Mouse (Mus musculus): ENCODE results near the gene Pam. TPM values are rescaled to one million over a fixed set of nuclear protein-coding genes. Genes with fewer than 3 reads are reported as not detected.

The Pam gene
- polyA plus RNA-seq, 1 experiment = 3.4 TPM

GRCm38 (mm10) chr1:98049756-98050155, 45.7 kb downstream of the Pam start:
- TF ChIP-seq FLI1 (IDR thresholded peaks at IDR 0.05; ENCODE audit: low read length) (no peak), GATA1 (IDR thresholded peaks at IDR 0.05; ENCODE audit: borderline replicate concordance, low read length) (no peak)
- no peaks in the 10 kb centered on the region for H3K9me3 ChIP-seq
- peaks cover 9% of the 10 kb centered on the region for H3K4me1 ChIP-seq
- no peaks in the 10 kb centered on the region for H3K36me3 ChIP-seq (replicated peaks; ENCODE audit: low read length)
- H3K4me3 ChIP-seq (replicated peaks) = no peak overlapping the region
- H3K27me3 ChIP-seq (replicated peaks) = no peaks in the 10 kb centered on the region

GRCm38 (mm10) chr1:98048218-98048801, 47.1 kb downstream of the Pam start:
- H3K36me3 ChIP-seq (replicated peaks; ENCODE audit: low read length) = no peaks in the 10 kb centered on the region
- no peaks in the 10 kb centered on the region for H3K9me3 ChIP-seq
- H3K27me3 ChIP-seq (replicated peaks) = no peaks in the 10 kb centered on the region
- no peak overlapping the region for H3K4me3 ChIP-seq (replicated peaks)
- H3K4me1 ChIP-seq = peaks cover 9% of the 10 kb centered on the region
- no peak for TF ChIP-seq GATA1 (IDR thresholded peaks at IDR 0.05; ENCODE audit: borderline replicate concordance, low read length)
- no peak for TF ChIP-seq FLI1 (IDR thresholded peaks at IDR 0.05; ENCODE audit: low read length)

GRCm38 (mm10) chr1:98047284-98048217, 47.9 kb downstream of the Pam start:
- TF ChIP-seq GATA1 (IDR thresholded peaks at IDR 0.05; ENCODE audit: borderline replicate concordance, low read length) (no peak), FLI1 (IDR thresholded peaks at IDR 0.05; ENCODE audit: low read length) (no peak)
- Histone ChIP-seq H3K9me3 (no peaks in the 10 kb centered on the region), H3K4me1 (peaks cover 9% of the 10 kb centered on the region), H3K27me3 (replicated peaks) (no peaks in the 10 kb centered on the region), H3K4me3 (replicated peaks) (no peak overlapping the region), H3K36me3 (replicated peaks; ENCODE audit: low read length) (no peaks in the 10 kb centered on the region)

DNA sequence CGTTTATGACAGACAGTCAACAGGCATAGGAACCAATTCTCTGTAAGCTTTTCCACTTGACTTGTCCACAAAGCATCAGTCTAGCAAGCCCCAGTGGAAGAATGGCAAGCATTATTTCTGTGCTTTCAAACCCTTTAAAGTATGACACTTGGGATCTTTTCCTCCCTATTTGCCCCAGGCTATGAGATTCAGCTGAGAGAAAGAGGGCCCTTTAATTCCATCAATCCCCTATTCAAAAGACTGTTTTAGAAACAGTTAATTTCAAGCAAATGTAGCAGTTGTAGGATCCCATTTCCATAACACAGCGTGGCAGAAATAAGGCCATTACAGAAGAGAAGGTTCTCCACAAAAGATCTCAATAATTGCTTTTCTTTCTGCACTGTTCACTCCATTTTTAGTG, 53.0 kb downstream of the Pam start:
- H3K36me3 ChIP-seq (replicated peaks; ENCODE audit: low read length) = no peaks in the 10 kb centered on the region
- no peaks in the 10 kb centered on the region for H3K27me3 ChIP-seq (replicated peaks)
- H3K4me1 ChIP-seq = peaks cover 22% of the 10 kb centered on the region
- no peaks in the 10 kb centered on the region for H3K9me3 ChIP-seq
- no peak overlapping the region for H3K4me3 ChIP-seq (replicated peaks)
- TF ChIP-seq FLI1 (IDR thresholded peaks at IDR 0.05; ENCODE audit: low read length) (no peak), GATA1 (IDR thresholded peaks at IDR 0.05; ENCODE audit: borderline replicate concordance, low read length) (no peak)

- H3K27me3 ChIP-seq (replicated peaks) = no peaks in the 10 kb centered on the region
- TF ChIP-seq GATA1 (IDR thresholded peaks at IDR 0.05; ENCODE audit: borderline replicate concordance, low read length) (no peak), FLI1 (IDR thresholded peaks at IDR 0.05; ENCODE audit: low read length) (no peak)
- H3K4me3 ChIP-seq (replicated peaks) = no peak overlapping the region
- peaks cover 30% of the 10 kb centered on the region for H3K4me1 ChIP-seq
- H3K9me3 ChIP-seq = no peaks in the 10 kb centered on the region
- H3K36me3 ChIP-seq (replicated peaks; ENCODE audit: low read length) = no peaks in the 10 kb centered on the region
Observed at GRCm38 (mm10) chr1:98038252-98038651, 57.2 kb downstream of the Pam start.

GRCm38 (mm10) chr1:98035736-98036135, 59.7 kb downstream of the Pam start:
- H3K9me3 ChIP-seq = no peaks in the 10 kb centered on the region
- H3K4me3 ChIP-seq (replicated peaks) = no peak overlapping the region
- H3K36me3 ChIP-seq (replicated peaks; ENCODE audit: low read length) = peaks cover 5% of the 10 kb centered on the region
- peaks cover 40% of the 10 kb centered on the region for H3K4me1 ChIP-seq
- TF ChIP-seq GATA1 (IDR thresholded peaks at IDR 0.05; ENCODE audit: borderline replicate concordance, low read length) = no peak
- TF ChIP-seq FLI1 (IDR thresholded peaks at IDR 0.05; ENCODE audit: low read length) = no peak
- no peaks in the 10 kb centered on the region for H3K27me3 ChIP-seq (replicated peaks)

- Histone ChIP-seq H3K4me1 (peaks cover 56% of the 10 kb centered on the region), H3K36me3 (replicated peaks; ENCODE audit: low read length) (peaks cover 15% of the 10 kb centered on the region), H3K9me3 (no peaks in the 10 kb centered on the region), H3K4me3 (replicated peaks) (no peak overlapping the region), H3K27me3 (replicated peaks) (no peaks in the 10 kb centered on the region)
- TF ChIP-seq FLI1 (IDR thresholded peaks at IDR 0.05; ENCODE audit: low read length) = no peak
- no peak for TF ChIP-seq GATA1 (IDR thresholded peaks at IDR 0.05; ENCODE audit: borderline replicate concordance, low read length)
Observed at GRCm38 (mm10) chr1:98031802-98032201, 63.6 kb downstream of the Pam start.

DNA sequence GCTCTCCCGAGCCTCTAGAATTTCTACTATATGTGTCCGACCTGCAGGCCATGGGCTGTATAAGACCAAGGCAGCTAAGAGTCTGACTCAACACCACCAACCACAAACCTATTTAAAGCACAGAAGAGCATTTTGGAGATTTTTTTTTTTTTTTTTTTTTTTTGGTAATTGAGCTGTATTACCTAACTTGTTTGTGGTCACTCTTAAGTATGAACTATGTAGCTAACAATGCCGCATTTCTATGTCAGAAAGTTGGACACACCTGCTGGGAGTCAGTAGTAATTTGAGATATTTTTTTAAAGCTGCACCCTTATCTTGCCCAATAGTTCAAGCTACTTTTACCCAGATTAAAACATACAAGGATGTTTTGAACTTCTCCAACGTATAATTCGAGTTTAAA, 66.4 kb downstream of the Pam start:
- Histone ChIP-seq H3K4me1 (peaks cover 51% of the 10 kb centered on the region), H3K9me3 (no peaks in the 10 kb centered on the region), H3K4me3 (replicated peaks) (no peak overlapping the region), H3K36me3 (replicated peaks; ENCODE audit: low read length) (peaks cover 15% of the 10 kb centered on the region), H3K27me3 (replicated peaks) (no peaks in the 10 kb centered on the region)
- no peak for TF ChIP-seq FLI1 (IDR thresholded peaks at IDR 0.05; ENCODE audit: low read length)
- no peak for TF ChIP-seq GATA1 (IDR thresholded peaks at IDR 0.05; ENCODE audit: borderline replicate concordance, low read length)

DNA sequence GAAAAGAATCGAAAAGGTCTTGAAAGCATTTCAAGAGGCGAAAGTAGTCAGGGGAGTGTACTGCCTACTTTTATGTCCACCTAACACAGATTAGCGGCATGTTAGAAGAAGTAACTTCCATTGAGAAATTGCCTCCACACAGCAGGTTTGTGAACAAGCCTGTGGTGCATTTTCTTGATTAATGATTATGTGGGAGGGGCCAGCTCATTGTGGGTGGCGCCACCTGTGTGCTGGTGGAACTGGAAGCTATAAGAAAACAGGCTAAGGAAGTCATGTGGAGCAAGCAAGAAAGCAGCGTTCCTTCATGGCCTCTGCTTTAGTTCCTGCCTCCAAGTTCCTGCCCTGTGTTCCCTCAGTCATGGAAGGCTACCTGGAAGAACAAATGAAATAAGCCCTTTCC, 67.0 kb downstream of the Pam start:
- Histone ChIP-seq H3K9me3 (no peaks in the 10 kb centered on the region), H3K36me3 (replicated peaks; ENCODE audit: low read length) (peaks cover 15% of the 10 kb centered on the region), H3K4me1 (peaks cover 51% of the 10 kb centered on the region), H3K4me3 (replicated peaks) (peak overlapping the region; percentile 13), H3K27me3 (replicated peaks) (no peaks in the 10 kb centered on the region)
- TF ChIP-seq GATA1 (IDR thresholded peaks at IDR 0.05; ENCODE audit: borderline replicate concordance, low read length) (no peak), FLI1 (IDR thresholded peaks at IDR 0.05; ENCODE audit: low read length) (no peak)

GRCm38 (mm10) chr1:98027959-98028358, 67.5 kb downstream of the Pam start:
- Histone ChIP-seq H3K27me3 (replicated peaks) (no peaks in the 10 kb centered on the region), H3K4me3 (replicated peaks) (peak overlapping the region; percentile 76), H3K36me3 (replicated peaks; ENCODE audit: low read length) (peaks cover 14% of the 10 kb centered on the region), H3K9me3 (no peaks in the 10 kb centered on the region), H3K4me1 (peaks cover 49% of the 10 kb centered on the region)
- TF ChIP-seq GATA1 (IDR thresholded peaks at IDR 0.05; ENCODE audit: borderline replicate concordance, low read length) (0 out of 3 replicates have a peak, but pooled peaks have one; percentile 70), FLI1 (IDR thresholded peaks at IDR 0.05; ENCODE audit: low read length) (no peak)

All from megakaryocyte, embryonic 14.5 days (primary cell).